Mouse (Mus musculus): ENCODE data around the gene Prf1.

Prf1 gene

GRCm38 (mm10) chr10:61286246-61286645 lies 11.4 kb upstream of the Prf1 start:
- DNase-seq (ENCODE audit: low read depth, low spot score), result peak; percentile 40

- no peak for DNase-seq (ENCODE audit: low read depth, low spot score)
Observed at GRCm38 (mm10) chr10:61290016-61290415, 7.6 kb upstream of the Prf1 start.

- DNase-seq (ENCODE audit: low read depth, low spot score), result no peak
Observed at GRCm38 (mm10) chr10:61290479-61290878, 7.2 kb upstream of the Prf1 start.

- DNase-seq (ENCODE audit: low read depth, low spot score), result no peak
Observed at GRCm38 (mm10) chr10:61294242-61294641, 3.4 kb upstream of the Prf1 start.

GRCm38 (mm10) chr10:61296713-61297445 lies 754 bp upstream of the Prf1 start:
- DNase-seq (ENCODE audit: low read depth, low spot score), result no peak

GRCm38 (mm10) chr10:61300996-61301395 lies 3.4 kb downstream of the Prf1 start:
- no peak for DNase-seq (ENCODE audit: low read depth, low spot score)

- no peak for DNase-seq (ENCODE audit: low read depth, low spot score)
Observed at GRCm38 (mm10) chr10:61304046-61304445, 6.4 kb downstream of the Prf1 start.

- no peak for DNase-seq (ENCODE audit: low read depth, low spot score)
Observed at GRCm38 (mm10) chr10:61305928-61306590, 8.4 kb downstream of the Prf1 start.

GRCm38 (mm10) chr10:61308706-61309320 lies 11.2 kb downstream of the Prf1 start:
- DNase-seq (ENCODE audit: low read depth, low spot score), result no peak

GRCm38 (mm10) chr10:61312159-61312558 lies 14.5 kb downstream of the Prf1 start:
- no peak for DNase-seq (ENCODE audit: low read depth, low spot score)

GRCm38 (mm10) chr10:61312754-61313153 lies 15.1 kb downstream of the Prf1 start:
- no peak for DNase-seq (ENCODE audit: low read depth, low spot score)

- DNase-seq (ENCODE audit: low read depth, low spot score), result no peak
Observed at GRCm38 (mm10) chr10:61313750-61314149, 16.1 kb downstream of the Prf1 start.

GRCm38 (mm10) chr10:61315324-61315880 lies 17.8 kb downstream of the Prf1 start:
- DNase-seq (ENCODE audit: low read depth, low spot score), result peak; percentile 97

- peak; percentile 62 for DNase-seq (ENCODE audit: low read depth, low spot score)
Observed at GRCm38 (mm10) chr10:61318527-61318926, 20.9 kb downstream of the Prf1 start.

GRCm38 (mm10) chr10:61324717-61325116 lies 27.1 kb downstream of the Prf1 start:
- DNase-seq (ENCODE audit: low read depth, low spot score), result no peak

GRCm38 (mm10) chr10:61325782-61326328 lies 28.2 kb downstream of the Prf1 start:
- DNase-seq (ENCODE audit: low read depth, low spot score), result peak; percentile 87

GRCm38 (mm10) chr10:61327545-61327944 lies 29.9 kb downstream of the Prf1 start:
- no peak for DNase-seq (ENCODE audit: low read depth, low spot score)

- no peak for DNase-seq (ENCODE audit: low read depth, low spot score)
Observed at GRCm38 (mm10) chr10:61328927-61329326, 31.3 kb downstream of the Prf1 start.

GRCm38 (mm10) chr10:61331046-61331445 lies 33.4 kb downstream of the Prf1 start:
- no peak for DNase-seq (ENCODE audit: low read depth, low spot score)

- no peak for DNase-seq (ENCODE audit: low read depth, low spot score)
Observed at GRCm38 (mm10) chr10:61334545-61334944, 36.9 kb downstream of the Prf1 start.

- DNase-seq (ENCODE audit: low read depth, low spot score), result peak; percentile 88
Observed at GRCm38 (mm10) chr10:61336137-61336536, 38.5 kb downstream of the Prf1 start.

- DNase-seq (ENCODE audit: low read depth, low spot score), result no peak
Observed at GRCm38 (mm10) chr10:61336592-61336991, 39.0 kb downstream of the Prf1 start.

All from ES-CJ7 (cell line).